16 mouse cellular contexts compared by ENCODE assay signal in genomic region chr1:181285600-181285999, GRCm38 (mm10).
A peak's percentile ranks its signal among the peaks of the same experiment; 100 is the strongest.
DNase-seq lines count a peak whose midpoint lies in the region; ATAC-seq and TF ChIP-seq lines count a peak whose summit lies in the region.
"Had no signal": no experiment of that assay in that cellular context is flagged by ENCODE, and none has a peak within 500 bp of the region (broad histone marks: within the 10 kb centered on the region; RNA-seq: fewer than 3 reads in every experiment).

No protein-coding gene starts in this region.

- no peak for ATAC-seq in liver, postnatal 0 days
- ATAC-seq in kidney, embryonic 15.5 days (replicated peaks; ENCODE audit: low FRiP score), result no peak
- ATAC-seq: midbrain, embryonic 15.5 days had no signal

- H3K4me2 ChIP-seq in liver, postnatal 0 days (ENCODE audit: low read depth, low read length), result no peak overlapping the region
- H3K4me2 ChIP-seq in kidney, embryonic 15.5 days, result no peak overlapping the region
- H3K4me2 ChIP-seq: hindbrain, embryonic 15.5 days; midbrain, embryonic 15.5 days; neural tube, embryonic 12.5 days had no signal

- no peak for TF ChIP-seq POLR2A in liver, adult 2 months (IDR thresholded peaks at IDR 0.05; ENCODE audit: extremely low read depth, insufficient read depth, low read length)
- TF ChIP-seq POLR2A in small intestine, adult 2 months (IDR thresholded peaks at IDR 0.05; ENCODE audit: low read depth, low read length), result 0 out of 2 replicates have a peak, but pooled peaks have one; percentile 12

- TF ChIP-seq EP300 in liver, postnatal 0 days (IDR thresholded peaks at IDR 0.05; ENCODE audit: low read depth), result no peak

- H3K4me3 ChIP-seq in liver, adult 2 months (ENCODE audit: insufficient read depth, low read depth, low read length), result no peak overlapping the region
- H3K4me3 ChIP-seq in liver, postnatal 0 days (ENCODE audit: low read depth, low read length), result no peak overlapping the region
- no peak overlapping the region for H3K4me3 ChIP-seq in kidney, embryonic 15.5 days (replicated peaks)
- peak overlapping the region; percentile 60 for H3K4me3 ChIP-seq in small intestine, adult 2 months (ENCODE audit: low read depth, low read length)
- H3K4me3 ChIP-seq: hindbrain, embryonic 15.5 days; midbrain, embryonic 15.5 days; neural tube, embryonic 12.5 days had no signal

- peak; percentile 16 to 35 for DNase-seq in cerebellum, postnatal 25 days
- DNase-seq in cerebellum, postnatal 36 days, result no peak
- DNase-seq in liver, adult 2 months (ENCODE audit: extremely low read depth, low read depth, low spot score), result peak; percentile 9
- DNase-seq in liver, postnatal 0 days, result no peak
- no peak for DNase-seq in ovary, postnatal 10 days (ENCODE audit: low spot score)
- no peak for DNase-seq in lung, postnatal 14 days
- DNase-seq: adrenal gland, postnatal 25 days; B cell, adult 2 months; cerebellum, adult 11-12 months; retina, postnatal 1 day; thymus, postnatal 4 days had no signal

- H3K27ac ChIP-seq in liver, adult 2 months (replicated peaks; ENCODE audit: insufficient read depth, low read depth, low read length), result no peak overlapping the region
- H3K27ac ChIP-seq in liver, postnatal 0 days (ENCODE audit: low read depth), result no peak overlapping the region
- H3K27ac ChIP-seq in kidney, embryonic 15.5 days, result 0 out of 2 replicates have a peak overlapping the region, but pooled peaks have one; percentile 32
- peak overlapping the region; percentile 93 for H3K27ac ChIP-seq in small intestine, adult 2 months (ENCODE audit: insufficient read depth, low read depth, low read length)
- H3K27ac ChIP-seq: hindbrain, embryonic 15.5 days; midbrain, embryonic 15.5 days; neural tube, embryonic 12.5 days had no signal

- no peaks in the 10 kb centered on the region for H3K4me1 ChIP-seq in liver, adult 2 months (ENCODE audit: control insufficient read depth, insufficient read depth, low read length)
- no peaks in the 10 kb centered on the region for H3K4me1 ChIP-seq in liver, postnatal 0 days (ENCODE audit: insufficient read depth)
- no peaks in the 10 kb centered on the region for H3K4me1 ChIP-seq in kidney, embryonic 15.5 days
- H3K4me1 ChIP-seq in small intestine, adult 2 months (ENCODE audit: control insufficient read depth, insufficient read depth, insufficient read length, low read length), result peaks cover 14% of the 10 kb centered on the region
- H3K4me1 ChIP-seq: hindbrain, embryonic 15.5 days; midbrain, embryonic 15.5 days; neural tube, embryonic 12.5 days had no signal

- H3K79me2 ChIP-seq in liver, adult 2 months (ENCODE audit: control insufficient read depth, insufficient read depth, low read length), result no peaks in the 10 kb centered on the region

- no peaks in the 10 kb centered on the region for H3K36me3 ChIP-seq in liver, adult 2 months (ENCODE audit: control insufficient read depth, insufficient read depth, low read length)
- no peaks in the 10 kb centered on the region for H3K36me3 ChIP-seq in liver, postnatal 0 days (replicated peaks; ENCODE audit: insufficient read depth, low read length)
- no peaks in the 10 kb centered on the region for H3K36me3 ChIP-seq in kidney, embryonic 15.5 days
- no peaks in the 10 kb centered on the region for H3K36me3 ChIP-seq in small intestine, adult 2 months (ENCODE audit: control insufficient read depth, insufficient read depth, low read length)
- H3K36me3 ChIP-seq: hindbrain, embryonic 15.5 days; midbrain, embryonic 15.5 days; neural tube, embryonic 12.5 days had no signal

- no peak overlapping the region for H3K9ac ChIP-seq in liver, adult 2 months (ENCODE audit: low read depth, low read length)
- no peak overlapping the region for H3K9ac ChIP-seq in liver, postnatal 0 days (replicated peaks)
- H3K9ac ChIP-seq in kidney, embryonic 15.5 days, result no peak overlapping the region
- H3K9ac ChIP-seq: hindbrain, embryonic 15.5 days; midbrain, embryonic 15.5 days; neural tube, embryonic 12.5 days had no signal

- WGBS in liver, adult 2 months, result 70% methylated on average over 8 of the region's 8 CpGs
- 84% methylated on average over 8 of the region's 8 CpGs for WGBS in liver, postnatal 0 days (ENCODE audit: insufficient replicate concordance)
- WGBS in kidney, embryonic 15.5 days, result 87% methylated on average over 8 of the region's 8 CpGs
- WGBS in small intestine, adult 2 months, result 29% methylated on average over 8 of the region's 8 CpGs

- TF ChIP-seq CTCF in liver, adult 2 months (IDR thresholded peaks at IDR 0.05; ENCODE audit: low read depth, low read length), result no peak
- TF ChIP-seq CTCF in liver, postnatal 0 days (IDR thresholded peaks at IDR 0.05; ENCODE audit: low read depth), result no peak
- TF ChIP-seq CTCF in small intestine, adult 2 months (IDR thresholded peaks at IDR 0.05; ENCODE audit: extremely low read depth, insufficient read length, insufficient replicate concordance, low read depth, low read length), result no peak

- no peaks in the 10 kb centered on the region for H3K27me3 ChIP-seq in liver, adult 2 months (ENCODE audit: control insufficient read depth, insufficient read depth, low read length)
- no peaks in the 10 kb centered on the region for H3K27me3 ChIP-seq in liver, postnatal 0 days (ENCODE audit: insufficient read depth, low read length)
- no peaks in the 10 kb centered on the region for H3K27me3 ChIP-seq in kidney, embryonic 15.5 days
- H3K27me3 ChIP-seq in small intestine, adult 2 months (ENCODE audit: control insufficient read depth, insufficient read depth, low read length), result no peaks in the 10 kb centered on the region
- H3K27me3 ChIP-seq: hindbrain, embryonic 15.5 days; midbrain, embryonic 15.5 days; neural tube, embryonic 12.5 days had no signal

- no peaks in the 10 kb centered on the region for H3K9me3 ChIP-seq in liver, postnatal 0 days (ENCODE audit: low read length)
- H3K9me3 ChIP-seq in kidney, embryonic 15.5 days (replicated peaks), result no peaks in the 10 kb centered on the region
- H3K9me3 ChIP-seq: hindbrain, embryonic 15.5 days; midbrain, embryonic 15.5 days; neural tube, embryonic 12.5 days had no signal

Comparison
In these comparisons a context has a peak if more than half of its experiments do, and no peak if none do; other contexts are left out.
1. DNase-seq: peak in cerebellum, postnatal 25 days (2 of 2) and liver, adult 2 months (single experiment); none in cerebellum, postnatal 36 days (0 of 2), liver, postnatal 0 days (single experiment), ovary, postnatal 10 days (single experiment) and lung, postnatal 14 days (single experiment).
2. H3K27ac ChIP-seq: peak in kidney, embryonic 15.5 days (single experiment) and small intestine, adult 2 months (single experiment); none in liver, adult 2 months (single experiment) and liver, postnatal 0 days (single experiment).